Mouse (Mus musculus): ENCODE results near the gene Tmed2.
"Not testable (repeated sequence)": the region's sequence is repeated elsewhere in the genome, so short reads cannot be mapped to it uniquely, and the experiment has no call there.

The Tmed2 gene

GRCm38 (mm10) chr5:124540383-124540786 is at the start of gene Tmed2:
TSS of gene Tmed2 (plus strand) at chr5:124540695.
- DNase-seq (ENCODE audit: low spot score in 2 of 2) = peak; percentile 97 to 98

GRCm38 (mm10) chr5:124491732-124492131 is 48.8 kb upstream of the Tmed2 start:
- no peak for DNase-seq (ENCODE audit: low spot score in 2 of 2)

GRCm38 (mm10) chr5:124492618-124493017 is 47.9 kb upstream of the Tmed2 start:
- DNase-seq (ENCODE audit: low spot score in 2 of 2) = no peak

GRCm38 (mm10) chr5:124493455-124493854 is 47.0 kb upstream of the Tmed2 start:
- no peak for DNase-seq (ENCODE audit: low spot score in 2 of 2)

GRCm38 (mm10) chr5:124495547-124495946 is 44.9 kb upstream of the Tmed2 start:
- no peak for DNase-seq (ENCODE audit: low spot score in 2 of 2)

GRCm38 (mm10) chr5:124496614-124497514 is 43.6 kb upstream of the Tmed2 start:
- DNase-seq (ENCODE audit: low spot score in 2 of 2) = no peak

- no peak for DNase-seq (ENCODE audit: low spot score in 2 of 2)
These were observed 42.1 kb upstream of the Tmed2 start for GRCm38 (mm10) chr5:124498221-124498876.

GRCm38 (mm10) chr5:124499001-124499400 is 41.5 kb upstream of the Tmed2 start:
- no peak for DNase-seq (ENCODE audit: low spot score in 2 of 2)

GRCm38 (mm10) chr5:124500037-124500436 is 40.5 kb upstream of the Tmed2 start:
- not testable (repeated sequence) for DNase-seq (ENCODE audit: low spot score in 2 of 2)

GRCm38 (mm10) chr5:124500573-124500972 is 39.9 kb upstream of the Tmed2 start:
- peak; percentile 67 to 72 for DNase-seq (ENCODE audit: low spot score in 2 of 2)

- no peak for DNase-seq (ENCODE audit: low spot score in 2 of 2)
These were observed 39.0 kb upstream of the Tmed2 start for GRCm38 (mm10) chr5:124501541-124501940.

- DNase-seq (ENCODE audit: low spot score in 2 of 2) = peak; percentile 88 to 91
These were observed 36.8 kb upstream of the Tmed2 start for GRCm38 (mm10) chr5:124503742-124504141.

- DNase-seq (ENCODE audit: low spot score in 2 of 2) = no peak
These were observed 35.3 kb upstream of the Tmed2 start for GRCm38 (mm10) chr5:124505235-124505634.

GRCm38 (mm10) chr5:124506731-124507359 is 33.6 kb upstream of the Tmed2 start:
- no peak for DNase-seq (ENCODE audit: low spot score in 2 of 2)

GRCm38 (mm10) chr5:124509200-124509599 is 31.3 kb upstream of the Tmed2 start:
- DNase-seq (ENCODE audit: low spot score in 2 of 2) = no peak

GRCm38 (mm10) chr5:124509742-124510237 is 30.7 kb upstream of the Tmed2 start:
- no peak for DNase-seq (ENCODE audit: low spot score in 2 of 2)

GRCm38 (mm10) chr5:124510536-124511050 is 29.9 kb upstream of the Tmed2 start:
- DNase-seq (ENCODE audit: low spot score in 2 of 2) = no peak

- DNase-seq (ENCODE audit: low spot score in 2 of 2) = no peak
These were observed 24.7 kb upstream of the Tmed2 start for GRCm38 (mm10) chr5:124515789-124516188.

- DNase-seq (ENCODE audit: low spot score in 2 of 2) = peak; percentile 82 to 85
These were observed 21.8 kb upstream of the Tmed2 start for GRCm38 (mm10) chr5:124518648-124519047.

- no peak for DNase-seq (ENCODE audit: low spot score in 2 of 2)
These were observed 18.9 kb upstream of the Tmed2 start for GRCm38 (mm10) chr5:124521588-124521987.

GRCm38 (mm10) chr5:124523032-124523431 is 17.5 kb upstream of the Tmed2 start:
- DNase-seq (ENCODE audit: low spot score in 2 of 2) = no peak

- DNase-seq (ENCODE audit: low spot score in 2 of 2) = no peak
These were observed 15.6 kb upstream of the Tmed2 start for GRCm38 (mm10) chr5:124524943-124525342.
